Mouse (Mus musculus): Measurements from ENCODE around the gene Atp6v1e2. TPM values are rescaled to one million over a fixed set of nuclear protein-coding genes. Genes with fewer than 3 reads are reported as not detected.

The Atp6v1e2 gene
- total and polyA plus RNA-seq, 3 experiments: not detected

DNA sequence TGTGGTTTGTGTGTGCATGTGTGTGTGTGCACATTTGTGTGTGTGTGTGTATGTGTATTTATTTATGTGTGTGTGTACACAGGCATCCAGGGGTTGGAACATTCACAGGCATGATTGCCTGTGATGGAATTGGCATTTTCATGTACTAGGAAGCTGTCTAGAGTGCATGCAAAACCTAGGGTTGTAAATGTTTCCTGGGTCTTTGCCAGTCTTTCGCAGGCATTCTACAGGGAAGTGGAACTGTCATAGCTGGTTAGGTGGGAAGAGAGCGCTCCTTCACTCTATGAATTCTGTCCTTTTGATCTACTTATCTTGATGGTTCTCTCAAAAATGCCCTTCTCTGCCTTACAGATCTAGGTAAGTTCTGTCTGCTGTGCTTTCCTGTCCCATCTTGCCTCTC lies 10.6 kb downstream of the Atp6v1e2 start:
- in situ Hi-C loops (cut with MboI; ENCODE audit: low pct_ligation_motif_present, low pct_unique_long_range_greater_than_20kb, low sequenced_read_pairs) (no loop called here), dilution Hi-C loops (cut with MboI; ENCODE audit: extremely low pct_ligation_motif_present, extremely low pct_unique_long_range_greater_than_20kb, low sequenced_read_pairs) (no loop called here)
- Histone ChIP-seq H3K27ac (ENCODE audit: insufficient read depth, low read depth) (no peak overlapping the region), H3K4me3 (replicated peaks in 1 of 3; ENCODE audit: low read depth in 2 of 3, low read length in 2 of 3, poor library complexity in 1 of 3) (no peak overlapping the region), H3K79me2 (replicated peaks; ENCODE audit: control insufficient read depth, extremely low read depth, insufficient read depth, poor library complexity, severe bottlenecking) (no peaks in the 10 kb centered on the region), H3K4me1 (ENCODE audit: control insufficient read depth in 1 of 2, insufficient read depth in 2 of 2) (peaks cover 3 to 20% of the 10 kb centered on the region in 2 experiments; a peak in 2 of 4 replicates), H3K9me3 (replicated peaks; ENCODE audit: low read length) (no peaks in the 10 kb centered on the region), H3K27me3 (replicated peaks) (peaks cover 4% of the 10 kb centered on the region), H3K4me2 (ENCODE audit: insufficient read depth, low read depth, poor library complexity, severe bottlenecking) (no peak overlapping the region), H3K9ac (ENCODE audit: insufficient read depth, low read depth) (no peak overlapping the region), H3K36me3 (replicated peaks in 1 of 2; ENCODE audit: control insufficient read depth in 1 of 2, insufficient read depth in 1 of 2, low read length in 1 of 2) (no peaks in the 10 kb centered on the region)
- no peak for TF ChIP-seq POLR2AphosphoS2 (IDR thresholded peaks at IDR 0.05; ENCODE audit: low read depth, low read length)
- TF ChIP-seq SMC3 (IDR thresholded peaks at IDR 0.05; ENCODE audit: low read depth, low read length): no peak
- TF ChIP-seq POLR2A (IDR thresholded peaks at IDR 0.05; ENCODE audit: low read depth, low read length): no peak
- TF ChIP-seq RCOR1 (conservative IDR thresholded peaks at IDR 0.05; ENCODE audit: low read depth, low read length): no peak
- TF ChIP-seq UBTF (IDR thresholded peaks at IDR 0.05; ENCODE audit: low read depth, low read length): no peak
- no peak for TF ChIP-seq MAZ (IDR thresholded peaks at IDR 0.05; ENCODE audit: low read depth, low read length)
- TF ChIP-seq NRF1 (IDR thresholded peaks at IDR 0.05; ENCODE audit: low read depth, low read length): no peak
- no peak for TF ChIP-seq ZNF384 (IDR thresholded peaks at IDR 0.05; ENCODE audit: low read depth, low read length)
- TF ChIP-seq GABPA (IDR thresholded peaks at IDR 0.05; ENCODE audit: insufficient replicate concordance, low read depth, low read length): no peak
- TF ChIP-seq MYC (IDR thresholded peaks at IDR 0.05; ENCODE audit: low read depth, low read length): no peak
- TF ChIP-seq USF2 (conservative IDR thresholded peaks at IDR 0.05; ENCODE audit: low read depth, low read length): no peak
- no peak for TF ChIP-seq MAX (IDR thresholded peaks at IDR 0.05; ENCODE audit: low read length)
- no peak for TF ChIP-seq ETS1 (conservative IDR thresholded peaks at IDR 0.05; ENCODE audit: low read depth, low read length)
- no peak for TF ChIP-seq PAX5 (IDR thresholded peaks at IDR 0.05; ENCODE audit: low read length)
- no peak for TF ChIP-seq BHLHE40 (IDR thresholded peaks at IDR 0.05; ENCODE audit: low read depth, low read length)
- no peak for DNase-seq (ENCODE audit: extremely low read depth)

DNA sequence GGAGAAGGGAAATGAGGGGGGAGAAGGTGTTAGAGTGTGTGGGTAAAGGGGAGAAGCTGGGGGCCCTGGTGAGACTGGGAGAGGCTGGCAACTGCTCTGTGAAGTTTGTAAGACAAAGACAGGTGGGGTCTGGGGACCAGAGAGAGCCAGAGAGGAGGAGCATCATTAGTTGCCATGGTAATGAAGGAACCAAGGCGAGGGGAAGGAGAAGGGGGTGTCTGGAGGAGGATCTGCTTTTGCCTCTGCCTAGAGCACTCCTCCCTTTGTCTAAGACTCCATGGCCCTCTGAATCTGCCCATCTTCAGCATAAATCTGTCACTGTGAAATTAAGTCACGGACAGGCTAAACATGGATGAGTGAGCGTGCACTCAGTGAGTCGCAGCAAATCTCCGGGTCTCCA lies 14.8 kb downstream of the Atp6v1e2 start:
- Histone ChIP-seq H3K4me1 (ENCODE audit: control insufficient read depth in 1 of 2, insufficient read depth in 2 of 2) (peaks cover 3 to 19% of the 10 kb centered on the region in 2 experiments; a peak in 2 of 4 replicates), H3K27me3 (replicated peaks) (no peaks in the 10 kb centered on the region), H3K79me2 (replicated peaks; ENCODE audit: control insufficient read depth, extremely low read depth, insufficient read depth, poor library complexity, severe bottlenecking) (no peaks in the 10 kb centered on the region), H3K36me3 (replicated peaks in 1 of 2; ENCODE audit: control insufficient read depth in 1 of 2, insufficient read depth in 1 of 2, low read length in 1 of 2) (no peaks in the 10 kb centered on the region), H3K4me3 (replicated peaks in 1 of 3; ENCODE audit: low read depth in 2 of 3, low read length in 2 of 3, poor library complexity in 1 of 3) (no peak overlapping the region), H3K4me2 (ENCODE audit: insufficient read depth, low read depth, poor library complexity, severe bottlenecking) (no peak overlapping the region), H3K9ac (ENCODE audit: insufficient read depth, low read depth) (no peak overlapping the region), H3K9me3 (replicated peaks; ENCODE audit: low read length) (no peaks in the 10 kb centered on the region), H3K27ac (ENCODE audit: insufficient read depth, low read depth) (no peak overlapping the region)
- no peak for DNase-seq (ENCODE audit: extremely low read depth)
- dilution Hi-C loops (cut with MboI; ENCODE audit: extremely low pct_ligation_motif_present, extremely low pct_unique_long_range_greater_than_20kb, low sequenced_read_pairs) (no loop called here), in situ Hi-C loops (cut with MboI; ENCODE audit: low pct_ligation_motif_present, low pct_unique_long_range_greater_than_20kb, low sequenced_read_pairs) (no loop called here)
- no peak for TF ChIP-seq ZC3H11A (IDR thresholded peaks at IDR 0.05; ENCODE audit: low read depth, low read length)
- no peak for TF ChIP-seq RCOR1 (conservative IDR thresholded peaks at IDR 0.05; ENCODE audit: low read depth, low read length)
- no peak for TF ChIP-seq ZMIZ1 (IDR thresholded peaks at IDR 0.05; ENCODE audit: low read depth, low read length)
- no peak for TF ChIP-seq E2F4 (IDR thresholded peaks at IDR 0.05; ENCODE audit: insufficient replicate concordance, low read depth, low read length)
- TF ChIP-seq SIN3A (IDR thresholded peaks at IDR 0.05; ENCODE audit: low read length): no peak
- TF ChIP-seq JUND (conservative IDR thresholded peaks at IDR 0.05; ENCODE audit: low read depth, low read length): no peak
- no peak for TF ChIP-seq POLR2AphosphoS2 (IDR thresholded peaks at IDR 0.05; ENCODE audit: low read depth, low read length)
- no peak for TF ChIP-seq UBTF (IDR thresholded peaks at IDR 0.05; ENCODE audit: low read depth, low read length)
- TF ChIP-seq SMC3 (IDR thresholded peaks at IDR 0.05; ENCODE audit: low read depth, low read length): no peak
- TF ChIP-seq POLR2A (IDR thresholded peaks at IDR 0.05; ENCODE audit: low read depth, low read length): no peak
- TF ChIP-seq RAD21 (IDR thresholded peaks at IDR 0.05; ENCODE audit: low read depth, low read length): no peak
- no peak for TF ChIP-seq EP300 (IDR thresholded peaks at IDR 0.05; ENCODE audit: low read length)
